Mouse (Mus musculus): Measurements from ENCODE around the gene Rap2b. TPM values are rescaled to one million over a fixed set of nuclear protein-coding genes. Genes with fewer than 3 reads are reported as not detected.

Gene Rap2b
- total RNA-seq (2014; rRNA removed) (7.6 and 12.0 TPM in 2 replicates), polyA plus RNA-seq (2015; fragmentation: Nextera tagmentation; extraction: Ambion mirVana) (14.9 and 16.8 TPM in 2 replicates)

DNA sequence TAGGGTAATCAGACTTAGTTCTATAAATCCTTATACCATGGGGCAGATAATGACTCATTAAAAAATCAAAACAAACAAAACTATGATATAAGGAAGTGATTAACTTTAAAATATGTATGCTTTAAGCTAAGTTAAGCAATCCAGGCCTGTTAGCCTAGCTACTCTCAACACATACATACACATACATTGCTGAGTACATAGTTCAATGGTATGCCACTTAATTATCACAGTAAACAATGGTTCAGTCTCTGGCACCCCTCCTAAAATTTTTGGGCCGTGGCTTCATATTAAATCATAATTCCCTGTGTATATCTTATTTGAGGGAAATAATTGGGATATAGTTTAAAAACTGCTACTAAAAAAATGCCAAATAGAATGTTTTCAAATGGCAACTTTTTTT is at the start of gene Rap2b:
TSS of gene Rap2b (plus strand) at position 301 of the 400 bp plus-strand sequence.
- H3K27ac ChIP-seq (ENCODE audit: low read depth, low read length): no peak within 1 kb of the TSS
- ATAC-seq (ENCODE audit: low FRiP score): no peak
- no peak within 1 kb of the TSS for H3K9ac ChIP-seq (replicated peaks; ENCODE audit: low read length, poor library complexity, severe bottlenecking)
- H3K27me3 ChIP-seq (ENCODE audit: insufficient read depth, low read length): no peaks in the 10 kb centered on the region
- H3K9me3 ChIP-seq (ENCODE audit: low read length): no peaks in the 10 kb centered on the region
- no peaks in the 10 kb centered on the region for H3K36me3 ChIP-seq (ENCODE audit: insufficient read depth, low read length)
- no peak for TF ChIP-seq CTCF (IDR thresholded peaks at IDR 0.05)
- no peaks in the 10 kb centered on the region for H3K4me1 ChIP-seq (ENCODE audit: insufficient read depth, low read length)
- no peak within 1 kb of the TSS for H3K4me2 ChIP-seq (ENCODE audit: low read depth, low read length, poor library complexity, severe bottlenecking)
- no peak for DNase-seq (ENCODE audit: low spot score)
- no peak within 1 kb of the TSS for H3K4me3 ChIP-seq (ENCODE audit: low read depth, low read length)
- 88% methylated on average over 1 of the region's 1 CpGs for WGBS

- Histone ChIP-seq H3K4me2 (ENCODE audit: low read depth, low read length, poor library complexity, severe bottlenecking) (no peak overlapping the region), H3K4me1 (ENCODE audit: insufficient read depth, low read length) (no peaks in the 10 kb centered on the region), H3K27me3 (ENCODE audit: insufficient read depth, low read length) (no peaks in the 10 kb centered on the region), H3K9ac (replicated peaks; ENCODE audit: low read length, poor library complexity, severe bottlenecking) (no peak overlapping the region), H3K36me3 (ENCODE audit: insufficient read depth, low read length) (no peaks in the 10 kb centered on the region), H3K4me3 (ENCODE audit: low read depth, low read length) (no peak overlapping the region), H3K9me3 (ENCODE audit: low read length) (no peaks in the 10 kb centered on the region), H3K27ac (ENCODE audit: low read depth, low read length) (no peak overlapping the region)
- TF ChIP-seq CTCF (IDR thresholded peaks at IDR 0.05): no peak
- no peak for DNase-seq (ENCODE audit: low spot score)
- ATAC-seq (ENCODE audit: low FRiP score): no peak
- 75% methylated on average over 2 of the region's 2 CpGs for WGBS
Measured at GRCm38 (mm10) chr3:61315002-61315401, 46.4 kb upstream of the Rap2b start.

DNA sequence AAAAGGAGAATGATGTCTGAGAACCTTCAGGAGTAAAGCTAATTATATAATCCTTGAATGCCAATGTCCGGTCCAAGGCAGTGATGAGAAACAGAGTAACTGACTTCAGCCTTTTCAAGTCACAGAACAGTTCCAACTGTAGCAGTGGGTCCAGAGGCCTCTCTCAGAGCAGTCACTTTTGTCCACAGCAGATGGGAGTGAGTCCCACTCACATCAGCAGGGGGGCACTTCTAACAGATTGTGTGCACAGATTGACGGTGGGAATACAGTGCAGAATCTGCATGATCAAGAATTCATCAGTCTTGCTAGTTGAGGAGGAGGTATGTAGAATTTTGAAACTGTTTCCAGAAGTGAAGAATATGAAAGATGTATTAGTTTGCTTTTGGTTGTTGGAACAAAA is 41.4 kb upstream of the Rap2b start:
- Histone ChIP-seq H3K9me3 (ENCODE audit: low read length) (no peaks in the 10 kb centered on the region), H3K27ac (ENCODE audit: low read depth, low read length) (no peak overlapping the region), H3K4me3 (ENCODE audit: low read depth, low read length) (no peak overlapping the region), H3K9ac (replicated peaks; ENCODE audit: low read length, poor library complexity, severe bottlenecking) (no peak overlapping the region), H3K36me3 (ENCODE audit: insufficient read depth, low read length) (no peaks in the 10 kb centered on the region), H3K4me2 (ENCODE audit: low read depth, low read length, poor library complexity, severe bottlenecking) (no peak overlapping the region), H3K27me3 (ENCODE audit: insufficient read depth, low read length) (no peaks in the 10 kb centered on the region), H3K4me1 (ENCODE audit: insufficient read depth, low read length) (no peaks in the 10 kb centered on the region; the same call in 1 of the 2 replicates)
- ATAC-seq (ENCODE audit: low FRiP score): no peak
- no peak for DNase-seq (ENCODE audit: low spot score)
- TF ChIP-seq CTCF (IDR thresholded peaks at IDR 0.05): no peak
- WGBS: 74% methylated on average over 2 of the region's 2 CpGs

GRCm38 (mm10) chr3:61321632-61322031 is 39.8 kb upstream of the Rap2b start:
- no peak overlapping the region for H3K27ac ChIP-seq (ENCODE audit: low read depth, low read length)
- H3K4me2 ChIP-seq (ENCODE audit: low read depth, low read length, poor library complexity, severe bottlenecking): no peak overlapping the region
- ATAC-seq (ENCODE audit: low FRiP score): no peak
- no peaks in the 10 kb centered on the region; the same call in 1 of the 2 replicates for H3K4me1 ChIP-seq (ENCODE audit: insufficient read depth, low read length)
- H3K9ac ChIP-seq (replicated peaks; ENCODE audit: low read length, poor library complexity, severe bottlenecking): no peak overlapping the region
- TF ChIP-seq CTCF (IDR thresholded peaks at IDR 0.05): no peak
- no peaks in the 10 kb centered on the region for H3K27me3 ChIP-seq (ENCODE audit: insufficient read depth, low read length)
- H3K36me3 ChIP-seq (ENCODE audit: insufficient read depth, low read length): no peaks in the 10 kb centered on the region
- H3K4me3 ChIP-seq (ENCODE audit: low read depth, low read length): no peak overlapping the region
- DNase-seq (ENCODE audit: low spot score): no peak
- no peaks in the 10 kb centered on the region for H3K9me3 ChIP-seq (ENCODE audit: low read length)
- WGBS: 78% methylated on average over 6 of the region's 6 CpGs

- Histone ChIP-seq H3K4me2 (ENCODE audit: low read depth, low read length, poor library complexity, severe bottlenecking) (no peak overlapping the region), H3K9me3 (ENCODE audit: low read length) (no peaks in the 10 kb centered on the region), H3K4me1 (ENCODE audit: insufficient read depth, low read length) (no peaks in the 10 kb centered on the region), H3K9ac (replicated peaks; ENCODE audit: low read length, poor library complexity, severe bottlenecking) (no peak overlapping the region), H3K4me3 (ENCODE audit: low read depth, low read length) (no peak overlapping the region), H3K27me3 (ENCODE audit: insufficient read depth, low read length) (no peaks in the 10 kb centered on the region), H3K36me3 (ENCODE audit: insufficient read depth, low read length) (no peaks in the 10 kb centered on the region), H3K27ac (ENCODE audit: low read depth, low read length) (no peak overlapping the region)
- ATAC-seq (ENCODE audit: low FRiP score): no peak
- DNase-seq (ENCODE audit: low spot score): no peak
- 69% methylated on average over 2 of the region's 2 CpGs for WGBS
- no peak for TF ChIP-seq CTCF (IDR thresholded peaks at IDR 0.05)
Measured at GRCm38 (mm10) chr3:61336205-61336604, 25.2 kb upstream of the Rap2b start.

DNA sequence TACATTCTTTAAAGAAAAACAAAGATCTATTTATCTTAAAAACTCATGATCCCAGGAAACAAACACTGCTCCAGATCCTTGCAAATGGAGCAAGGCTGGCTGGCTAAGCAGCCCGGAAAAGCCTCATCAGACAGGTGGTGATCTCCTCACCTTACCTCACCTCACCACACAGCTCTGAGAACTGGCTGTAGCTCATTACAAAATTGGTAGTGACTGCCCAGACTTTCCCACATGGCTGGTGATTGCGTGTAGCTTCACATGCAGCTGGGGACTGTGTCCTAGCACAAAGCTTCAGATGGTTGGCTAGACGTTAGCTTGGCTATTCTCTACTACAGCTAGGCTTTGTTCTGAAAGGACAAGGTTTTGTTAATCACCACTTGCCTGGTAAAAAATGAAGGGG is 24.2 kb upstream of the Rap2b start:
- H3K4me1 ChIP-seq (ENCODE audit: insufficient read depth, low read length): no peaks in the 10 kb centered on the region
- H3K9me3 ChIP-seq (ENCODE audit: low read length): no peaks in the 10 kb centered on the region
- no peak for TF ChIP-seq CTCF (IDR thresholded peaks at IDR 0.05)
- no peaks in the 10 kb centered on the region for H3K27me3 ChIP-seq (ENCODE audit: insufficient read depth, low read length)
- 75% methylated on average over 3 of the region's 3 CpGs for WGBS
- H3K4me3 ChIP-seq (ENCODE audit: low read depth, low read length): no peak overlapping the region
- H3K36me3 ChIP-seq (ENCODE audit: insufficient read depth, low read length): no peaks in the 10 kb centered on the region
- no peak overlapping the region for H3K9ac ChIP-seq (replicated peaks; ENCODE audit: low read length, poor library complexity, severe bottlenecking)
- H3K27ac ChIP-seq (ENCODE audit: low read depth, low read length): no peak overlapping the region
- ATAC-seq (ENCODE audit: low FRiP score) (no peak), DNase-seq (ENCODE audit: low spot score) (no peak)
- no peak overlapping the region for H3K4me2 ChIP-seq (ENCODE audit: low read depth, low read length, poor library complexity, severe bottlenecking)

Measured in midbrain, postnatal 0 days (tissue).